Mouse (Mus musculus): ENCODE data around the gene Cacna1g. TPM values are rescaled to one million over a fixed set of nuclear protein-coding genes. Genes with fewer than 3 reads are reported as not detected.

Gene Cacna1g
- total and polyA plus RNA-seq, 2 experiments from 2014 or later = 10.4 to 90.3 TPM

DNA sequence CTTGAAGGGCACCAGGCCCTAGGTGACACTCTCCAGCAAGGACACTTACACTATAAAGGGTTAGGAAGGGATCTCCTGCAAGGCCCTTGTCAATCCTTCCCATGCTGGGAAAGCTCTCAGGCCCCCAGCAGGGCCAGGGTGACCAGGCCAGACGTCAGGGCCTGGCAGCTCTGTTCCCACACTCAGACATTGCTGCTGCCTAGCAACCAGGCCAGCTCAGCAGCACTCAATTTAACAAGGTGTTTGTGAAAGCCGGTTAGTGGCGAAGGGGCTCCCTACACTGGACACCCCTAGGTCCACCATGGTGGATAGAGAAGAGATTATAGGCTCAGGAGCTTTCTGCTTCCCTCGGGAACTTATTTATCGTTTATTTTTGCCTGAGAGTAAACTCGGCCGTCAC, 32.9 kb downstream of the Cacna1g start:
- no peak overlapping the region for H3K4me2 ChIP-seq (ENCODE audit: low read depth, low read length)
- ATAC-seq (peak; percentile 64; the same call in 1 of the 2 replicates), DNase-seq (ENCODE audit: low spot score) (peak; percentile 60)
- H3K9ac ChIP-seq (replicated peaks; ENCODE audit: low read length) = no peak overlapping the region
- H3K27me3 ChIP-seq (ENCODE audit: insufficient read depth, low read length) = no peaks in the 10 kb centered on the region
- peaks cover 24% of the 10 kb centered on the region; the same call in 1 of the 2 replicates for H3K4me1 ChIP-seq (ENCODE audit: insufficient read depth, low read length)
- H3K9me3 ChIP-seq (ENCODE audit: low read length) = no peaks in the 10 kb centered on the region
- no peak for TF ChIP-seq CTCF (IDR thresholded peaks at IDR 0.05; ENCODE audit: low read depth)
- H3K4me3 ChIP-seq (ENCODE audit: low read length) = no peak overlapping the region
- WGBS = 26% methylated on average over 7 of the region's 7 CpGs
- H3K36me3 ChIP-seq (ENCODE audit: insufficient read depth, low read length) = no peaks in the 10 kb centered on the region; the same call in none of the 2 replicates
- peak overlapping the region; percentile 11 for H3K27ac ChIP-seq

DNA sequence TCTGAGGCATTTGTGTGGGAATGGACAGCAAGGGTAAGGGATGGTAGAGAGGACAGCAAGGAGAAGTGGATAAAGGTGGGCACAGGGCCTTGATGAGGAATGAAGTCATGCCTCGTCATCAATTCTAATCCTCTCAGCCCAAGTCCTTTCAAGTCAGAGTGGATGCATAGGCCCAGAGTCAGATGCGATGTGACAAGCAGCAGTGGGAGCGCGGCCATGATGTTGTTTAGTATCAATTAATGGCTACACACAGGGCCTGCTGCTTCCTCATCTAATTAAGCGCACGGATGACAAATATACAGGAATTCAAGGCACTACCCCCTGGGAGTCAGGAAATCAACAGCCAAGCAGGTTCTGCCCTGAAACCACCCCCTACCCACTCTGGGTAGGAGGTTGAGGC, 33.6 kb downstream of the Cacna1g start:
- no peaks in the 10 kb centered on the region; the same call in none of the 2 replicates for H3K36me3 ChIP-seq (ENCODE audit: insufficient read depth, low read length)
- H3K4me3 ChIP-seq (ENCODE audit: low read length) = no peak overlapping the region
- 47% methylated on average over 6 of the region's 6 CpGs for WGBS
- no peak overlapping the region for H3K9ac ChIP-seq (replicated peaks; ENCODE audit: low read length)
- DNase-seq (ENCODE audit: low spot score) (peak; percentile 48), ATAC-seq (no peak)
- H3K9me3 ChIP-seq (ENCODE audit: low read length) = no peaks in the 10 kb centered on the region
- no peak for TF ChIP-seq CTCF (IDR thresholded peaks at IDR 0.05; ENCODE audit: low read depth)
- H3K4me2 ChIP-seq (ENCODE audit: low read depth, low read length) = no peak overlapping the region
- no peaks in the 10 kb centered on the region for H3K27me3 ChIP-seq (ENCODE audit: insufficient read depth, low read length)
- peak overlapping the region; percentile 11; the same call in 1 of the 2 replicates for H3K27ac ChIP-seq
- H3K4me1 ChIP-seq (ENCODE audit: insufficient read depth, low read length) = peaks cover 19% of the 10 kb centered on the region; the same call in 1 of the 2 replicates

DNA sequence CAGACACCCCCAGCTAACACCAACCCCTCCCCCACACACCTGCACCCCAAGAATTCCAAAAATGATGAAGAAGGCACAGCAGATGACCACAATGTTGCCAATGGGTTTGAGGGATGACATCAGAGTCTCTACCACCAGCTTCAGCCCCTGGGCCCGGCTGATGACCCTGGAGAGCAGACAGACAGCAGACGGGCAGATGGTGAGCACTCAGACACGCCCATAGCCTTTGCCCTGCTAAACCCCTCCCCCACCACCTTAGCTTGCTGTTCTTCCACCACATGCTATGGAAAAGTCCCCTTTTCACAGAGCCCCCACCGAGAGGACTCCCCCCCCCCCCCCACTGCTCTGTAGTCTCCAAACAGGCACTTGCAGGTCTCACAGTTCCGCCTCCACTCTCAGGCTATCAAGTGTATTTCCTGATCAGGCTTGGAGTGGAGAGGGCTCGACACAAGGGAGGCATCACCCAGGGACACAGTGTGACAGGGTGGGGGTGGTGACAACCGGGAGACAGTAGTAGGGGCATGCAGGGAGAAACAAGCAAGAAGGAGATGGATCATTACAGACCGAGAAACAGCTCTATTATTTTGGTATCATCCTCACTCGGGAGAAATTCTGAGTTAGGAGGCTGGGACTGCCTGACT, 44.9 kb downstream of the Cacna1g start:
- no peak for TF ChIP-seq CTCF (IDR thresholded peaks at IDR 0.05; ENCODE audit: low read depth)
- no peak for DNase-seq (ENCODE audit: low spot score)
- no peaks in the 10 kb centered on the region for H3K9me3 ChIP-seq (ENCODE audit: low read length)
- 0 out of 2 replicates have a peak overlapping the region, but pooled peaks have one; percentile 32 for H3K27ac ChIP-seq
- H3K9ac ChIP-seq (replicated peaks; ENCODE audit: low read length) = no peak overlapping the region
- ATAC-seq = 0 out of 2 replicates have a peak, but pooled peaks have one; percentile 8
- H3K4me2 ChIP-seq (ENCODE audit: low read depth, low read length) = no peak overlapping the region
- H3K36me3 ChIP-seq (ENCODE audit: insufficient read depth, low read length) = peaks cover 5% of the 10 kb centered on the region; the same call in 1 of the 2 replicates
- H3K4me3 ChIP-seq (ENCODE audit: low read length) = no peak overlapping the region
- WGBS = 25% methylated on average over 9 of the region's 9 CpGs
- H3K27me3 ChIP-seq (ENCODE audit: insufficient read depth, low read length) = no peaks in the 10 kb centered on the region
- H3K4me1 ChIP-seq (ENCODE audit: insufficient read depth, low read length) = peaks cover 18% of the 10 kb centered on the region

DNA sequence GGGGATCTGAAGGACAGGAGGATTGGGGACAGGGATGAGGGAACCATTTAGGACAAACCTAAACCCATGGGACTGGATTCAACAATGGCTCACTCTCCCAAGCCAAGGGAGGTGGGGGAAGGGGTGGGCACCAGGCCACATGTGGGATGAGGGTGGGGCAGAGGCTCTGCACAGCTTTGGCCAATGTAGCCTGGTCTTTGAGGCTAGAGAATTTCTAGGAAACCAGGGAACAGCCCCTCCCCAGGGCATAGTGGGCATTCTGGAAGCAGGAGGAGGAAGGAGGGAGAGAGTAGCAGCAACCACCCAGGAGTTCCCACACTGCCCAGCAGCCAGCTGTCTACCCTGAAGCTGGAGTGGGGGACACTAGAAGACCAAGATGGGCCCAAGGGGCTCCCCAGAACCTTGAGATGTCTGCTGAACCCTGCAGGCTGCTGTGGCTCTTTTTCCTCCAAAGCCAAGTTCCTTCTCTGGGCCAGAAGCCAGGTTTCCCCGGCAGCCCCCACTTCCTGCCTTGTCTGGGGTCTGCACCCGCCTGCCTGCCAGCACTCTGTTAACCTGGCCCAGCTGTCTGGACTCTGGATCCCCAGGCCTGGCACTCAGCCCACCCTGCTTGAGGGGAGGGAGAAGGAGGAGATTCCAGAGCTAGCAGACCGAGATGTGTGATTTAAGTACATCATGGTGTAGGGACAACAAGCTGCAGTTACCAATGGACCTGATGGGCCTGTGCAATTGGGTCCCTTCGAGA, 45.7 kb downstream of the Cacna1g start:
- DNase-seq (ENCODE audit: low spot score) = peak; percentile 92
- no peak overlapping the region for H3K4me2 ChIP-seq (ENCODE audit: low read depth, low read length)
- no peak overlapping the region for H3K9ac ChIP-seq (replicated peaks; ENCODE audit: low read length)
- no peak overlapping the region for H3K4me3 ChIP-seq (ENCODE audit: low read length)
- no peaks in the 10 kb centered on the region for H3K9me3 ChIP-seq (ENCODE audit: low read length)
- peaks cover 24% of the 10 kb centered on the region for H3K4me1 ChIP-seq (ENCODE audit: insufficient read depth, low read length)
- H3K27ac ChIP-seq = peak overlapping the region; percentile 32; the same call in 1 of the 2 replicates
- no peak for TF ChIP-seq CTCF (IDR thresholded peaks at IDR 0.05; ENCODE audit: low read depth)
- H3K27me3 ChIP-seq (ENCODE audit: insufficient read depth, low read length) = no peaks in the 10 kb centered on the region
- 25% methylated on average over 4 of the region's 4 CpGs for WGBS
- H3K36me3 ChIP-seq (ENCODE audit: insufficient read depth, low read length) = no peaks in the 10 kb centered on the region; the same call in 1 of the 2 replicates
- peak; percentile 82 for ATAC-seq

DNA sequence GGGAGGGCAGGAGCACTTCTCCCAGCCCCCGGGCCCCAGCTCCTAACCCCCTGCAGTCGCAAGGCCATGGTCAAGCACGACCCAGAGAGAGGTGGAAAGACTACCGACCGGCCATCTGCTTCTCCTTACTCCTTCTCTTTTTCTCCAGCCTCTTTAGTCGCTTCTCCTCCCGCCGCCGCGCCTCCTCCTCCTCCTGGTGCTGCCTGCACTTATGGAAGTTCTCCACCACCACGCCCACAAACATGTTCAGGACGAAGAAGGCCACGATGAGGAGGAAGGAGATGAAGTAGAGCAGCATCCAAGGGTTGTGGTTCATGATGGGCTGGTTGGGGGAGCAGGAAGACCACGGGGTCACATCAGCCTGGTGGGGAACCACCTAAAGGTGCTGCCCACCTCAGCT, 48.3 kb downstream of the Cacna1g start:
- no peak for TF ChIP-seq CTCF (IDR thresholded peaks at IDR 0.05; ENCODE audit: low read depth)
- H3K4me3 ChIP-seq (ENCODE audit: low read length) = no peak overlapping the region
- no peaks in the 10 kb centered on the region for H3K9me3 ChIP-seq (ENCODE audit: low read length)
- no peak for DNase-seq (ENCODE audit: low spot score)
- no peaks in the 10 kb centered on the region for H3K36me3 ChIP-seq (ENCODE audit: insufficient read depth, low read length)
- peaks cover 24% of the 10 kb centered on the region for H3K4me1 ChIP-seq (ENCODE audit: insufficient read depth, low read length)
- 70% methylated on average over 14 of the region's 14 CpGs for WGBS
- no peaks in the 10 kb centered on the region for H3K27me3 ChIP-seq (ENCODE audit: insufficient read depth, low read length)
- no peak overlapping the region for H3K4me2 ChIP-seq (ENCODE audit: low read depth, low read length)
- H3K9ac ChIP-seq (replicated peaks; ENCODE audit: low read length) = no peak overlapping the region
- no peak overlapping the region for H3K27ac ChIP-seq
- ATAC-seq = no peak

- peaks cover 24% of the 10 kb centered on the region for H3K4me1 ChIP-seq (ENCODE audit: insufficient read depth, low read length)
- no peak overlapping the region for H3K4me3 ChIP-seq (ENCODE audit: low read length)
- H3K9ac ChIP-seq (replicated peaks; ENCODE audit: low read length) = no peak overlapping the region
- no peak overlapping the region for H3K4me2 ChIP-seq (ENCODE audit: low read depth, low read length)
- H3K36me3 ChIP-seq (ENCODE audit: insufficient read depth, low read length) = no peaks in the 10 kb centered on the region
- TF ChIP-seq CTCF (IDR thresholded peaks at IDR 0.05; ENCODE audit: low read depth) = no peak
- no peaks in the 10 kb centered on the region for H3K9me3 ChIP-seq (ENCODE audit: low read length)
- H3K27me3 ChIP-seq (ENCODE audit: insufficient read depth, low read length) = no peaks in the 10 kb centered on the region
- ATAC-seq (no peak), DNase-seq (ENCODE audit: low spot score) (no peak)
- WGBS = 54% methylated on average over 5 of the region's 5 CpGs
- no peak overlapping the region for H3K27ac ChIP-seq
Measured at GRCm38 (mm10) chr11:94425215-94425614, 48.8 kb downstream of the Cacna1g start.

Data from hindbrain, postnatal 0 days (tissue).